Mouse (Mus musculus): ENCODE measurements at regions not wholly inside any gene's neighbourhood (a gene's known extent, or its start where the extent isn't known, plus 50 kb on each side); places are given as distances from the start of the nearest gene placed in this dataset.

DNA sequence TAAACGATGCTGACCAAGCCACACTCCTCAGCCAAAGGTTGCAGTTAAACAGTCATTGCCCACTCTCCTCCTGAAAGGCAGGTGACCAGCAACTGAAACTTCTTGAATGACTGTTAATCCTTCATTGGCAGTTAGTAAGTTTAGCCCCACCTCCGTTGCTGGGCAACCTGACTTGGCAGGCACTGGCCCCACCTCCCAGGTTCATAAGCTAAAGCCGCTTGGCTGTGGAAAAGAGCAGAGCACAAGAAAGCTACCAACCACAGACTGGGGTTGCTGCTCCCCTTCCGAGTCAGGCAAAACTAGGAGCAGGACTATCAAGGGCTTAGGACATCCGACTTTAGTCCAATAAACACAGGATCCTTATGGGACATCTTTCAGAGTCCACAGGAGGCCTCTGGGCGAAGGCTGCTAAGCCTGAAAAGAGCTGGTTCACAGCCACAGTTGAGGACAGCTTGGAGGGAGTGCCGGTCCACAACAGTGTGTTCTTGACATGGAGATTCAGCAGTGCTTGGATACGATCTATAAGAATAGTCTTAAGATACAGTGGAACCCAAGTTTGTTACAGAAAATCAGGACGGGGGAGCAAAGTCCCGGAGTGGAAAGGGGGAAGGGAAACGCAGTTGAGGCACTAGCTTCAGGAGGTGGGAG, 67.7 kb upstream of the Kcnma1 start:
- DNase-seq (ENCODE audit: low read depth), result no peak

- no peak for DNase-seq (ENCODE audit: low read depth)
Observed at GRCm38 (mm10) chr14:24068693-24069092, 54.4 kb upstream of the Kcnma1 start.

- peak; percentile 8 for DNase-seq (ENCODE audit: low read depth)
Observed at GRCm38 (mm10) chr14:24067657-24068056, 53.4 kb upstream of the Kcnma1 start.

GRCm38 (mm10) chr14:24065231-24065767, 51.0 kb upstream of the Kcnma1 start:
- no peak for DNase-seq (ENCODE audit: low read depth)

All from c-Kit-positive CD71-negative TER-119-negative erythroid progenitor cells, embryonic 14.5 days (primary cell).